Mouse (Mus musculus) bone marrow, adult 2 months (tissue): Measurements from ENCODE around the gene Plcl2. TPM values are rescaled to one million over a fixed set of nuclear protein-coding genes. Genes with fewer than 3 reads are reported as not detected.

Source experiments
- H3K27ac ChIP-seq: fragments of 200-500 bp; 2 replicates; pipeline ENCODE4 v1.5.1; 2012; ENCODE audit warnings: low read depth, mild to moderate bottlenecking, control low read depth, inconsistent platforms, low read length; ENCODE audit not compliant: control insufficient read depth, poor library complexity, insufficient read depth
- H3K4me1 ChIP-seq: fragments of 200-500 bp; 2 replicates; pipeline ENCODE4 v1.6.1; 2011; ENCODE audit warnings: low read length; ENCODE audit not compliant: control insufficient read depth, insufficient read depth
- H3K4me3 ChIP-seq: fragments of 200-500 bp; replicated peaks from 2 replicates; pipeline ENCODE3; 2011; ENCODE audit warnings: mild to moderate bottlenecking, low read depth, low read length, control low read depth; ENCODE audit not compliant: control insufficient read depth
- CTCF ChIP-seq: fragments of 200-500 bp; IDR thresholded peaks from 2 replicates; pipeline ENCODE4 v1.5.1; 2011; ENCODE audit warnings: low read length, control low read depth; ENCODE audit not compliant: control insufficient read depth, insufficient read depth
- POLR2A ChIP-seq: fragments of 200-500 bp; IDR thresholded peaks from 2 replicates; pipeline ENCODE4 v1.6.1; 2011; ENCODE audit warnings: low read depth, mild to moderate bottlenecking, control low read depth, low read length, borderline replicate concordance; ENCODE audit not compliant: control insufficient read depth
- WGBS: fragments of 180-500 bp; shearing (Covaris S2); methylation state at CpG from one replicate; pipeline ENCODE4 v1.1.7; 2018; 5-methylcytosine and 5-hydroxymethylcytosine counted together
- polyA plus RNA-seq: library from polyadenylated mRNA; stranded (reverse); fragments of >200 nt; gene quantifications from 2 replicates; pipeline ENCODE4 v1.2.4, GENCODE M21; 2011; ENCODE audit warnings: low replicate concordance; ENCODE audit not compliant: missing spikeins, insufficient read depth, insufficient read length

Gene Plcl2
- polyA plus RNA-seq, 1 experiment: 33.4 TPM

DNA sequence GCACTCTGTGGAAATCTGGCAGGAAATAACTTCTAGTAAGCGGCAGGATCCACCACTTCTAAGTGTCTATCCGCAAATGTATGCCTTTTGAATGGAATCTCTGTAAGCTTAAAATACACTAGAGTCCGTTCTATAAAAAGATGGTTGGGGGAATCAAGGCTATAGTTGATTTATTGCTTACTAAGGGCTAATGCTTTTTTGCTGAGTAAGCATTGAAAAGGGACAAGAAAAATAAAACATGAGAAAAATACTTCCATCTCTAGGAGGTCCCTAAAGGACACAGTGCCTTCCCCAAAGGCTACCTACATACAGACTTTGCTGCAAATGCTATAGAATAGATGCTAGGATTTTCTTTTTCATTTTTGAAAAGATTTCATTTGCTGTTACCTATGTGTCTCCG, 31.9 kb upstream of the Plcl2 start:
- 87% methylated on average over 4 of the region's 4 CpGs for WGBS
- Histone ChIP-seq H3K27ac (no peak overlapping the region), H3K4me3 (no peak overlapping the region), H3K4me1 (no peaks in the 10 kb centered on the region)
- TF ChIP-seq POLR2A (no peak), CTCF (no peak)

DNA sequence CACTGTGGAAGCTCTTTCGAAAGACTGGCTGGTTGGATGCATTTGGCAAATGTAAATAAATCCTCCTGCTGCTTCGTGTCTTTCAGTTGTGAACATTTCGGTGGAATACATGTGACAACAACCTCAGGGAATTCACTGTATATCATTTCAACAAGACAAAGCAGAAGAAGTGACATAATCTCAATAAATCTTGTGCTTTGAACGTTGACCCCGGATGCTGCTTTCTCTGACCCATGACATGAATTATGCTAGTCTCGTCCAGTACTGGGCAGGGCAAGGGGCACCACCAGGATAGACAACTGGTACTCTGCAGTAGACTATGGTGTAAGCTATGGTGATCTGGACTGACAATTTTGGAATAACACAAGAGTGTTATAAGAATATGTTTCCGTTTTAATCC, 28.3 kb upstream of the Plcl2 start:
- WGBS: 85% methylated on average over 7 of the region's 7 CpGs
- no peak for TF ChIP-seq POLR2A
- TF ChIP-seq CTCF: no peak
- no peak overlapping the region for H3K4me3 ChIP-seq

DNA sequence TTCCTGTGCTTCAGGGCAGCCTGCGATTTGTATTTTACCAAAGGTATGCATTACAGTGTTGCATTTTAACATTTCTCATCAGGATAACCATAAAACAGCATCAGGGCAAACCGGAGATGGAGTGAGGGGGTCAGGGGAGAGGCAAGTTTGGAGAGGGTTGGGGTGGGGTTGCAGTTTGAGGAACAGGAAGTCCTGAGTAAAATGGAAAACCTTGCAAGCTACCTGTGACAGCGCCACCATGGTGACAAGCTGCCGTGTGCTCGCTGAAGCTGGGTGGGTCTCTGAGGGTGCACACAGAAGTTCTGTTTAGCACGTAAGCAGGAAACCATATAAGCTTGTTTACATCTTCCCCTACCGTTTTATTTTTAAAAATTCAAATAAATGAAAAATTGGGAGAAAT, 25.5 kb upstream of the Plcl2 start:
- Histone ChIP-seq H3K4me3 (no peak overlapping the region), H3K4me1 (no peaks in the 10 kb centered on the region; the same call in 1 of the 2 replicates), H3K27ac (no peak overlapping the region)
- TF ChIP-seq CTCF (no peak), POLR2A (no peak)
- 17% methylated on average over 7 of the region's 7 CpGs for WGBS

More for the DNA sequence above, 28.3 kb upstream of the Plcl2 start:
- H3K4me1 ChIP-seq: no peaks in the 10 kb centered on the region; the same call in 1 of the 2 replicates
- no peak overlapping the region for H3K27ac ChIP-seq

DNA sequence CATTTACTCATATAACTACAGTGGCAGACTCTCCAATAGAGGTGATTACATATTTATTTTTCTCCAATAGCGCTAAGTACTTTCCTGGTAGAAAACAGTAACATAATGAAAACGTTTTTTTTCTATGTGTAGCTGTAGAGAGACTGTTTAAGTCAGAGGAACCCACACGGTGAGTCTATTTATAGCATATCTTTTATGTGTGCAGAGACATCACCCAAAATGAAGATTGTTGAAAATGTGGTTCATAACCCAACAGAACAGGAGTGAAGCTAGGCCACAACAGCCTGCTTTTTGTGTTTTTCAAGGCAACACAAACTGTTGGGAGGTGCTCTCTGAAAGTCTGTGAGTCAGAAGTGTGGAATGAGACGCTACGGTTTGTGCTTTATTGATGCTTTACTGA, 24.2 kb upstream of the Plcl2 start:
- Histone ChIP-seq H3K4me1 (no peaks in the 10 kb centered on the region; the same call in 1 of the 2 replicates), H3K27ac (no peak overlapping the region), H3K4me3 (no peak overlapping the region)
- 55% methylated on average over 5 of the region's 5 CpGs for WGBS
- TF ChIP-seq POLR2A: no peak
- TF ChIP-seq CTCF: no peak

DNA sequence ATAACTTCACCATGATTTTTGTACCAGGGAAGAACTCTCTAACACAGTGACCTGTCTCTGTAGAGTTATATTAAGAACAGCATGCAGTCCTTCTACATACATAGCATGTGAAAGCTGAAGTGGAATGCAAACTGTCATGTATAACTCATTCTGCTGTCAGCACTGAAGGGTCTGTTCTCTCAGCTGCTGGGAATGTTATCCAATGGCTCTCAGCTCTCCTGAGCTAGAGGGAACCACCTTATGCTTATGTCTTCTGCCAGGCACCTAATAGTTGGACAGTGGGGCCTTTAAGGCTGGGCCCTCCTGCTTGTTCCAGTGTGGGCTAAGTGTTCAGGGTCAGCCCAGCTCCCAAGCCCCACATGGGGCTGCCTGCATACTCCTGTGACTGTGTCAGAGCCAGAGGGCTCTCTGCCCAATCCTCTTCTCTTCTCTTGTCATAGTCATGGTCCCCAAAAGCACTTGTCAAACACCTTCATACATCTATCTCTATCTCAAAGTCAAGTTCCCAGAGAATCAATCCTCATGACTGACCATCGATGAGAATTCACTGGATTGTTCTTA, 22.1 kb upstream of the Plcl2 start:
- WGBS: 91% methylated on average over 1 of the region's 1 CpGs
- H3K4me1 ChIP-seq: no peaks in the 10 kb centered on the region; the same call in 1 of the 2 replicates

DNA sequence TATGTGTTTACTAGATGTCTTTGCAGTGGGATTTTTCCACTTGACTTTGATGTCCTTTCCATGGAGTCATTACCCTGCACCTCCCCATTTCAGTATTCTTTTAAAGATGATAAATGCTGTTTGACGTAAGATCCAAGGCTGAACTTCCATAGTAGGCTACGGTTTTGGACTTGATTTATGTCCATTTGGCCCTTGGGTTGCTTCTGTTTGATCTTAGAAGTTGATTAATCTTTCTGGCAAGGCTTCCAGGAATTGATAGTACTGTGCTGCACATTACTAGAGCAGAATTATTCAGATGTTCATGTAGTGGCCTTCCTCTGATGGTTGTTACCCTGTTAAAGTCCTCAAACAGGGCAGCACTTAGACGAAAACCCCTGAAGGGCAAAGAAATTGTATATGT, 21.5 kb upstream of the Plcl2 start:
- Histone ChIP-seq H3K4me3 (no peak overlapping the region), H3K27ac (no peak overlapping the region), H3K4me1 (no peaks in the 10 kb centered on the region; the same call in 1 of the 2 replicates)
- 89% methylated on average over 3 of the region's 3 CpGs for WGBS
- TF ChIP-seq POLR2A (no peak), CTCF (no peak)

More for the DNA sequence above, 22.1 kb upstream of the Plcl2 start:
- H3K4me3 ChIP-seq: no peak overlapping the region
- no peak for TF ChIP-seq POLR2A
- TF ChIP-seq CTCF: no peak
- no peak overlapping the region for H3K27ac ChIP-seq

DNA sequence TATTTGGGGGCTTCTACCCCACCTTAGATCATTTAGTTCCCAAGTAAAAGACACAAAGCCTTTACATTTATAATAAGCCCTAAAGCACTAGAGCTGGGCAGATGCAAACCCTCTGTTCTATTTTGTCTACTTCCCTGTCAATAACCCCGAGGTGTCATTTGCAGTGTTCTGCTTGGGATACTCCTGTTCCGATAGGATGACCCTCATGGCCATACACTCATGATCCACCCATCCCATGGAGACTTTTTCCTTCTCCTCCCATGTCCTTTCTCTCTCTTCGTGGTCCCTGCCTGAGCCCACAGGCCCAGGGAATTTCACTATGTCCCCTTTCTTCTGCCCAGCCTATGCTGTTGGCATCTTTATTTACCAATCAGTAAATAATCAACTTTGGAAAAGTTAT, 20.8 kb upstream of the Plcl2 start:
- WGBS: 82% methylated on average over 3 of the region's 3 CpGs
- H3K4me3 ChIP-seq: no peak overlapping the region
- no peak for TF ChIP-seq POLR2A
- no peak for TF ChIP-seq CTCF

DNA sequence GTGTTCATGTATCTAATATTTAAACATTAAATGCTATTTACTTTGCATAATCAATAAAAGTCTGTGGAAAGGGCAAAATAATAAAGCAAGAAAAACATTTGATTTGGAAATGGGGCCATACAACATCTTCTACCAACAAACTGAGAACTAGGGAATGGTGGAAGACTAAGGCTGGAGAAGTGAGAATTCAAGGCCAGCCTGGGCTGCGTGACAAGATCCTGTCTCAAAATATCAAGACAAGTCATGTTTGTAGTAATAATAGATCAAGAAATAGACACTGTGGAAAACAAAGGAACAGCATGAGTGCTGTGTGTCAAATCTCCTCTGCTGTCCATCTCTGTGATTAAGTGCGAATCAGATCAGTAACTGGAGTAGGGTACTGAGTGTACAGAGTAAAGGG, 20.3 kb upstream of the Plcl2 start:
- TF ChIP-seq POLR2A (no peak), CTCF (no peak)
- no peaks in the 10 kb centered on the region for H3K4me1 ChIP-seq
- no peak overlapping the region for H3K4me3 ChIP-seq
- no peak overlapping the region for H3K27ac ChIP-seq
- WGBS: 87% methylated on average over 2 of the region's 2 CpGs

More for the DNA sequence above, 20.8 kb upstream of the Plcl2 start:
- H3K27ac ChIP-seq: no peak overlapping the region
- H3K4me1 ChIP-seq: no peaks in the 10 kb centered on the region
